Mouse (Mus musculus) megakaryocyte, embryonic 14.5 days (primary cell): ENCODE results near the gene Zfp266.

ENCODE experiments used
- FLI1 ChIP-seq: IDR thresholded peaks from 2 replicates; pipeline ENCODE4 v1.6.1; 2012; ENCODE audit warnings: low read length, inconsistent platforms, mixed read lengths
- GATA1 ChIP-seq: IDR thresholded peaks from 3 replicates; pipeline ENCODE4 v1.6.1; 2012; ENCODE audit warnings: mixed read lengths, low read length, inconsistent platforms, borderline replicate concordance

- no peak for TF ChIP-seq GATA1
- no peak for TF ChIP-seq FLI1
These were observed 67.6 kb downstream of the Zfp266 start for GRCm38 (mm10) chr9:20453647-20454046.
